10 mouse cellular contexts compared by ENCODE assay signal in the genomic region with DNA sequence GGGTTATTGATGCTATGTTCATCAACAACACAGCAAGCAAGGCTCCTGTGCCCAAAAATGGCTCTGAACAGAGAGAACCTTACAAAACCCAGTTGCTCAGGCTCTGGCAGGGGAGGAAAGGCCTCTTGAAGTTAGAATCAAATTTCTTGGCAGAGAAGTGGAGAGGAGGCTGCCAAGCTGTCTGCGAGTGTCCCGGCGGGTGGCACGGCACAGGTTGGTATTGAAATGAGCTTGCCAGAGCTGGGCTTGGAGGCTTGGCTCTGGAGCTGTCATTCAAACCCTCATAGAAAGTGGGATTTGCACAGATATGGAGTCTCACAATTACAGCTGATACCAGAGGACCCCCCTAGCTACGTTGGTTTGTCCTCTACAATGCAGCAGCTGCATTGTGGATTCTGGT.
DNase-seq lines count a peak whose midpoint lies in the region; ATAC-seq lines count a peak whose summit lies in the region.
"Had no signal": no experiment of that assay in that cellular context is flagged by ENCODE, and none has a peak within 500 bp of the region (broad histone marks: within the 10 kb centered on the region; RNA-seq: fewer than 3 reads in every experiment).

No protein-coding gene starts in this region.

- H3K4me1 ChIP-seq in heart, embryonic 11.5 days (ENCODE audit: control insufficient read depth, insufficient read depth, low read length) = no peaks in the 10 kb centered on the region

- H3K27me3 ChIP-seq in heart, embryonic 11.5 days (ENCODE audit: control insufficient read depth, insufficient read depth, low read length) = no peaks in the 10 kb centered on the region
- H3K27me3 ChIP-seq: CH12.LX had no signal

- H3K27ac ChIP-seq in heart, embryonic 11.5 days (ENCODE audit: low read depth, low read length) = no peak overlapping the region

- H3K4me3 ChIP-seq in heart, embryonic 11.5 days (ENCODE audit: low read depth, low read length) = no peak overlapping the region
- H3K4me3 ChIP-seq: myocyte had no signal

- H3K9me3 ChIP-seq in heart, embryonic 11.5 days (replicated peaks; ENCODE audit: control insufficient read depth, low read length) = no peaks in the 10 kb centered on the region

- H3K4me2 ChIP-seq in heart, embryonic 11.5 days = no peak overlapping the region

- no peak for ATAC-seq in heart, embryonic 11.5 days (replicated peaks; ENCODE audit: insufficient number of reproducible peaks, low FRiP score, low TSS enrichment)
- ATAC-seq in erythroblast, adult 5-6 weeks (replicated peaks; ENCODE audit: low FRiP score, poor library complexity, severe bottlenecking) = no peak

- DNase-seq in heart, adult 11 months = peak; percentile 94
- DNase-seq in cerebellum, adult 11-12 months = peak; percentile 90
- peak; percentile 57 for DNase-seq in heart, adult 8-10 months (ENCODE audit: low spot score)
- peak; percentile 49 to 82 for DNase-seq in left cerebral cortex, postnatal 25 days (ENCODE audit: low spot score in 2 of 2)
- no peak for DNase-seq in thymus, postnatal 4 days
- DNase-seq in adrenal gland, adult 2 months = no peak

- intact Hi-C loops in left cerebral cortex, postnatal 25 days (cut with DNase I) = no loop called here

- 75% methylated on average over 5 of the region's 5 CpGs for WGBS in heart, embryonic 11.5 days (ENCODE audit: insufficient replicate concordance)

- H3K9ac ChIP-seq in heart, embryonic 11.5 days (ENCODE audit: low read depth, low read length) = no peak overlapping the region

- H3K36me3 ChIP-seq in heart, embryonic 11.5 days (ENCODE audit: control insufficient read depth, insufficient read depth, low read length) = no peaks in the 10 kb centered on the region

Comparison
In these comparisons a context has a peak if more than half of its experiments do, and no peak if none do; other contexts are left out.
1. DNase-seq: peak in heart, adult 11 months (single experiment), cerebellum, adult 11-12 months (single experiment), heart, adult 8-10 months (single experiment) and left cerebral cortex, postnatal 25 days (2 of 2); none in thymus, postnatal 4 days (single experiment) and adrenal gland, adult 2 months (single experiment).